Mouse (Mus musculus): Measurements from ENCODE around the gene BC049730. TPM values are rescaled to one million over a fixed set of nuclear protein-coding genes. Genes with fewer than 3 reads are reported as not detected.
"Not testable (repeated sequence)": the region's sequence is repeated elsewhere in the genome, so short reads cannot be mapped to it uniquely, and the experiment has no call there.

BC049730 gene
- not detected in 2 replicates for total RNA-seq (2015; ENCODE audit: low replicate concordance)
- total RNA-seq (2017; ENCODE audit: low replicate concordance): not detected in 2 replicates

GRCm38 (mm10) chr7:24708832-24709292 is at the start of gene BC049730:
Gene BC049730 (plus strand): TSS chr7:24709242.
- no peak for ATAC-seq (replicated peaks; ENCODE audit: low FRiP score, poor library complexity, severe bottlenecking)

GRCm38 (mm10) chr7:24659737-24660357 is 49.2 kb upstream of the BC049730 start:
- no peak for ATAC-seq (replicated peaks; ENCODE audit: low FRiP score, poor library complexity, severe bottlenecking)

- ATAC-seq (replicated peaks; ENCODE audit: low FRiP score, poor library complexity, severe bottlenecking): no peak
Observed at GRCm38 (mm10) chr7:24661118-24661904, 47.7 kb upstream of the BC049730 start.

- peak; percentile 68; the same call in 1 of the 2 replicates for ATAC-seq (replicated peaks; ENCODE audit: low FRiP score, poor library complexity, severe bottlenecking)
Observed at GRCm38 (mm10) chr7:24662575-24662974, 46.5 kb upstream of the BC049730 start.

GRCm38 (mm10) chr7:24664301-24664700 is 44.7 kb upstream of the BC049730 start:
- ATAC-seq (replicated peaks; ENCODE audit: low FRiP score, poor library complexity, severe bottlenecking): no peak

GRCm38 (mm10) chr7:24664959-24665358 is 44.1 kb upstream of the BC049730 start:
- no peak for ATAC-seq (replicated peaks; ENCODE audit: low FRiP score, poor library complexity, severe bottlenecking)

GRCm38 (mm10) chr7:24671944-24672439 is 37.0 kb upstream of the BC049730 start:
- no peak for ATAC-seq (replicated peaks; ENCODE audit: low FRiP score, poor library complexity, severe bottlenecking)

GRCm38 (mm10) chr7:24676575-24676974 is 32.5 kb upstream of the BC049730 start, which contains the start of gene Tex101:
Gene Tex101 (minus strand): TSS chr7:24676675.
- ATAC-seq (replicated peaks; ENCODE audit: low FRiP score, poor library complexity, severe bottlenecking): no peak

- ATAC-seq (replicated peaks; ENCODE audit: low FRiP score, poor library complexity, severe bottlenecking): not testable (repeated sequence)
Observed at GRCm38 (mm10) chr7:24684121-24684520, 24.9 kb upstream of the BC049730 start.

- ATAC-seq (replicated peaks; ENCODE audit: low FRiP score, poor library complexity, severe bottlenecking): not testable (repeated sequence)
Observed at GRCm38 (mm10) chr7:24687519-24687918, 21.5 kb upstream of the BC049730 start.

GRCm38 (mm10) chr7:24692693-24693092 is 16.3 kb upstream of the BC049730 start:
- not testable (repeated sequence) for ATAC-seq (replicated peaks; ENCODE audit: low FRiP score, poor library complexity, severe bottlenecking)

GRCm38 (mm10) chr7:24697891-24698290 is 11.2 kb upstream of the BC049730 start:
- not testable (repeated sequence) for ATAC-seq (replicated peaks; ENCODE audit: low FRiP score, poor library complexity, severe bottlenecking)

- not testable (repeated sequence) for ATAC-seq (replicated peaks; ENCODE audit: low FRiP score, poor library complexity, severe bottlenecking)
Observed at GRCm38 (mm10) chr7:24702841-24703240, 6.2 kb upstream of the BC049730 start.

- no peak for ATAC-seq (replicated peaks; ENCODE audit: low FRiP score, poor library complexity, severe bottlenecking)
Observed at GRCm38 (mm10) chr7:24715039-24715438, 6.0 kb downstream of the BC049730 start.

GRCm38 (mm10) chr7:24726808-24727207 is 17.8 kb downstream of the BC049730 start, which contains the start of gene Gm4763:
Gene Gm4763 (minus strand): TSS chr7:24726908.
- not testable (repeated sequence) for ATAC-seq (replicated peaks; ENCODE audit: low FRiP score, poor library complexity, severe bottlenecking)

GRCm38 (mm10) chr7:24735970-24736670 is 27.1 kb downstream of the BC049730 start:
- no peak for ATAC-seq (replicated peaks; ENCODE audit: low FRiP score, poor library complexity, severe bottlenecking)

GRCm38 (mm10) chr7:24750695-24751094 is 41.7 kb downstream of the BC049730 start:
- ATAC-seq (replicated peaks; ENCODE audit: low FRiP score, poor library complexity, severe bottlenecking): no peak

- no peak for ATAC-seq (replicated peaks; ENCODE audit: low FRiP score, poor library complexity, severe bottlenecking)
Observed at GRCm38 (mm10) chr7:24751610-24752009, 42.6 kb downstream of the BC049730 start.

- ATAC-seq (replicated peaks; ENCODE audit: low FRiP score, poor library complexity, severe bottlenecking): no peak
Observed at GRCm38 (mm10) chr7:24753476-24753875, 44.4 kb downstream of the BC049730 start.

GRCm38 (mm10) chr7:24758520-24758919 is 49.5 kb downstream of the BC049730 start:
- no peak for ATAC-seq (replicated peaks; ENCODE audit: low FRiP score, poor library complexity, severe bottlenecking)

Measured in erythroid progenitor cell, adult 5-6 weeks (primary cell).